ENCODE assay signal across 14 mouse cellular contexts in genomic region chr2:91429146-91429545, GRCm38 (mm10). TPM values are rescaled to one million over a fixed set of nuclear protein-coding genes. Genes with fewer than 3 reads are reported as not detected.
DNase-seq lines count a peak whose midpoint lies in the region; ATAC-seq lines count a peak whose summit lies in the region.
"Had no signal": no experiment of that assay in that cellular context is flagged by ENCODE, and none has a peak within 500 bp of the region (broad histone marks: within the 10 kb centered on the region; RNA-seq: fewer than 3 reads in every experiment).

No protein-coding gene starts in this region.

- no peak for DNase-seq in heart, embryonic 10.5 days (ENCODE audit: low spot score)
- no peak for DNase-seq in heart, postnatal 25 days (ENCODE audit: low spot score)
- DNase-seq in retina, adult 2 months (ENCODE audit: low read depth, low spot score), result peak; percentile 56
- DNase-seq in retina, embryonic 14.5 days (ENCODE audit: low spot score), result no peak
- DNase-seq in midbrain, embryonic 11.5 days (ENCODE audit: low spot score, missing footprints), result no peak
- DNase-seq in left cerebral cortex, adult 8-10 months (ENCODE audit: low spot score in 2 of 2), result no peak
- DNase-seq: cerebellum, adult 8-10 months; kidney, adult 9 months; layer of hippocampus, postnatal 36 days; liver; liver, postnatal 0 days had no signal

- H3K4me1 ChIP-seq in heart, embryonic 10.5 days, result peaks cover 23% of the 10 kb centered on the region
- H3K4me1 ChIP-seq in midbrain, embryonic 11.5 days (ENCODE audit: control insufficient read depth, insufficient read depth, low read length), result peaks cover 34% of the 10 kb centered on the region

- 0 out of 2 replicates have a peak overlapping the region, but pooled peaks have one; percentile 26 for H3K27ac ChIP-seq in heart, embryonic 10.5 days
- peak overlapping the region; percentile 49 for H3K27ac ChIP-seq in midbrain, embryonic 11.5 days (ENCODE audit: low read depth, low read length)
- H3K27ac ChIP-seq: embryonic facial prominence, embryonic 13.5 days had no signal

- WGBS in heart, embryonic 10.5 days, result 49% methylated on average over 3 of the region's 3 CpGs
- WGBS in midbrain, embryonic 11.5 days, result 85% methylated on average over 3 of the region's 3 CpGs

- H3K9me3 ChIP-seq in heart, embryonic 10.5 days, result no peaks in the 10 kb centered on the region
- no peaks in the 10 kb centered on the region for H3K9me3 ChIP-seq in midbrain, embryonic 11.5 days (ENCODE audit: control insufficient read depth, low read length)
- H3K9me3 ChIP-seq: embryonic facial prominence, embryonic 13.5 days had no signal

- intact Hi-C loops in heart, postnatal 25 days (cut with DNase I), result no loop called here

- ATAC-seq in midbrain, embryonic 11.5 days (ENCODE audit: low FRiP score), result no peak
- no peak for ATAC-seq in frontal cortex, adult (ENCODE audit: low TSS enrichment)
- ATAC-seq: liver, postnatal 0 days; Patski had no signal

- H3K4me3 ChIP-seq in heart, embryonic 10.5 days, result no peak overlapping the region
- no peak overlapping the region for H3K4me3 ChIP-seq in midbrain, embryonic 11.5 days (ENCODE audit: low read depth, low read length)
- H3K4me3 ChIP-seq: embryonic facial prominence, embryonic 13.5 days had no signal

- H3K4me2 ChIP-seq in midbrain, embryonic 11.5 days, result no peak overlapping the region
- H3K4me2 ChIP-seq: embryonic facial prominence, embryonic 13.5 days had no signal

- H3K9ac ChIP-seq in midbrain, embryonic 11.5 days (ENCODE audit: low read length), result no peak overlapping the region
- H3K9ac ChIP-seq: embryonic facial prominence, embryonic 13.5 days; liver, postnatal 0 days had no signal

- H3K36me3 ChIP-seq in heart, embryonic 10.5 days, result no peaks in the 10 kb centered on the region
- no peaks in the 10 kb centered on the region for H3K36me3 ChIP-seq in midbrain, embryonic 11.5 days (ENCODE audit: control insufficient read depth, insufficient read depth, low read length)
- H3K36me3 ChIP-seq: embryonic facial prominence, embryonic 13.5 days had no signal

- no peaks in the 10 kb centered on the region for H3K27me3 ChIP-seq in heart, embryonic 10.5 days (ENCODE audit: insufficient read depth, poor library complexity, severe bottlenecking)
- H3K27me3 ChIP-seq in midbrain, embryonic 11.5 days (ENCODE audit: control insufficient read depth, insufficient read depth, low read length), result no peaks in the 10 kb centered on the region
- H3K27me3 ChIP-seq: embryonic facial prominence, embryonic 13.5 days; Patski had no signal

RNA-seq across cellular contexts. Expression of gene 1110051M20Rik, which starts 15.4 kb away (rescaled TPM):
- 43.2 and 50.1 TPM in 2 replicates for polyA plus RNA-seq in heart, embryonic 10.5 days (2016; fragmentation: Nextera tagmentation; extraction: Ambion mirVana)
- total RNA-seq in heart, postnatal 25 days (2021), result 10 to 100 TPM in 1 of 2 experiments, 1 to 10 TPM in 1; 7.0 to 14.0 TPM
- polyA plus RNA-seq in midbrain, embryonic 11.5 days (2014; fragmentation: Nextera tagmentation; extraction: Ambion mirVana), result 98.0 and 98.6 TPM in 2 replicates
- 100 to 1,000 TPM in 3 of 4 experiments, 10 to 100 TPM in 1; 99.4 to 118 (median 105) TPM for total RNA-seq in left cerebral cortex, adult 8-10 months (2022)

RNA-seq across cellular contexts. Expression of gene Lrp4, which starts 28.2 kb away (rescaled TPM):
- polyA plus RNA-seq in heart, embryonic 10.5 days (2016; fragmentation: Nextera tagmentation; extraction: Ambion mirVana), result 4.6 and 5.7 TPM in 2 replicates
- 10 to 100 TPM in 1 of 2 experiments, 1 to 10 TPM in 1; 9.7 to 12.0 TPM for total RNA-seq in heart, postnatal 25 days (2021)
- 5.3 and 6.1 TPM in 2 replicates for polyA plus RNA-seq in midbrain, embryonic 11.5 days (2014; fragmentation: Nextera tagmentation; extraction: Ambion mirVana)
- total RNA-seq in left cerebral cortex, adult 8-10 months (2022), result 10 to 100 TPM; 25.2 to 34.7 (median 28.3) TPM

Comparison
In these comparisons a context has a peak if more than half of its experiments do, and no peak if none do; other contexts are left out.
1. RNA of gene 1110051M20Rik, which starts 15.4 kb away (total RNA-seq): 99.4 to 118 TPM in left cerebral cortex, adult 8-10 months; 7.0 to 14.0 TPM in heart, postnatal 25 days; every median in the first group is over 4 times any median in the second.